Mouse (Mus musculus) thymus, adult 2 months (tissue): Measurements from ENCODE around the gene Serinc4.

ENCODE experiments used
- CTCF ChIP-seq: fragments of 200-500 bp; IDR thresholded peaks from 2 replicates; pipeline ENCODE4 v1.5.1; 2012; ENCODE audit warnings: mild to moderate bottlenecking, control low read depth, low read length, moderate library complexity, borderline replicate concordance; ENCODE audit not compliant: control insufficient read depth, poor library complexity, insufficient read depth; ENCODE audit errors: extremely low read depth
- POLR2A ChIP-seq: fragments of 200-500 bp; IDR thresholded peaks from 2 replicates; pipeline ENCODE4 v1.6.1; 2012; ENCODE audit warnings: mild to moderate bottlenecking, low read length, control low read depth, moderate library complexity; ENCODE audit not compliant: control insufficient read depth, poor library complexity, insufficient read depth; ENCODE audit errors: extremely low read depth

GRCm38 (mm10) chr2:121403296-121403695, 53.3 kb downstream of the Serinc4 start:
- TF ChIP-seq CTCF (no peak), POLR2A (no peak)
